Mouse (Mus musculus): ENCODE data around the gene Ang6.
"Not testable (repeated sequence)": the region's sequence is repeated elsewhere in the genome, so short reads cannot be mapped to it uniquely, and the experiment has no call there.

- TF ChIP-seq CTCF (IDR thresholded peaks at IDR 0.05; ENCODE audit: low read depth), result peak; percentile 77
- TF ChIP-seq EP300 (IDR thresholded peaks at IDR 0.05; ENCODE audit: low read depth), result not testable (repeated sequence)
These were observed 14.7 kb downstream of the Ang6 start for GRCm38 (mm10) chr14:43987404-43987803.
